Mouse (Mus musculus) adrenal gland, postnatal 14 days (tissue): ENCODE results near the gene Slit3. TPM values are rescaled to one million over a fixed set of nuclear protein-coding genes. Genes with fewer than 3 reads are reported as not detected.
A peak's percentile ranks its signal among the peaks of the same experiment; 100 is the strongest.

Experiments used
- DNase-seq: peaks from one replicate; pipeline ENCODE4 v3.0.0; 2021; ENCODE audit warnings: mixed read lengths
- total RNA-seq: library from RNA; stranded (reverse); gene quantifications from 2 replicates; pipeline ENCODE4 v1.2.3, GENCODE M21; 2021

The Slit3 gene
- total RNA-seq, 1 experiment from 2014 or later, result 43.7 TPM

DNA sequence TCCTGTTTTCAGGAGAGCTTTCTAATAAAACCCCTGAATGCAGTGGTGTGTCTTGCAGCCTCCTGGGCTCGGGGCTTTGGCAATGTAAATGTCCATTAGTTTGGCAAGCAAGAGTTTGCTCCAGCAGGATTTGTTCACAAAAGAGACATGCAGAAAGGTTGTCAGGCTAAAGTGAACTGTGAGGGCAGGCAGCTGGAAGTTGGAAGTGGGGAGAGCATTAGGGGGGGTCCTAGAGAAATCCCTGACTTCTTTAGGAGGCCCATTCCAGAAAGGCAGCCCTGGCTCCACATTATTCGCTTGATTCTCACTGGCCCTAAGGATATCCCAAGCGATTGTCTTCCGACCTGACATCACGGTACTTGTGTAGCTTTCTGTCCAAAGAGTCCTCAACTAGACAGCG, 285.5 kb downstream of the Slit3 start:
- DNase-seq, result no peak

DNA sequence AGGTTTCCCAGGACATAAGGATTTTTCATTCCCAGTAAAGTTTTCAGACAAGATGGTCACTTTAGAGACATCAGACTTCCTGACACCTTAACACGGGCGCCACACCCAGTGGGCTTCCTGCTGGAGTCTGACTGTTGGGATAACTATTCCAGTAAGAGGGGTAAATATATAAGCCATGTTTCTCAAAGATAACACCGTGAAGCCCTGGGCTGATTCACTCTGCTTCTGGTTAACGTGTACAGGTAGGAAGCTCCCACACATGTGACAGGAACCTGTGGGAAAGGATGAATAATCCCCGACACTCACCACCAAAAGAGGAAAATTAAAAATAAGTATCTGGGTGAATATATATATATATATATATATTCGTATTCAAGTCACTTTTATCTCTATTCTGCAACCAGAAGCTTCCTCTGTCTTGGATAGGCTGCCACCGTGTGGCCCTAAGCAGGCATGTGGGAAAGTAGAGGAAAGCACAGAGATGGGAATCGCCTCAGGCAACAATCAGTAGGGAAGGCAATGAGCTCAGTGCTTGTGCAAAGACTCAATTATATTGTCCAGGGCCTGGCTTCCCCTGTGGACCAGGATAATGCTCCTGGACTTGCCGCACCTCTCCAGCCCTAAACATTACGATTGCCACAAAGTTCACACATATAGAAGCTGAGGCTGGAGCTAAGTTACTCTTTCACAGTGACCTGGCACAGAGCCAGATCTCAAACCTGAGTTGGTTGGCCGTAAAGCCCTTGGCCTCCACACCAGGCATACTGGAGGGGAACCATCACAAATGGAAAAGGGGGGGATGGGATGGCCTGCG, 286.5 kb downstream of the Slit3 start:
- peak; percentile 81 for DNase-seq

DNA sequence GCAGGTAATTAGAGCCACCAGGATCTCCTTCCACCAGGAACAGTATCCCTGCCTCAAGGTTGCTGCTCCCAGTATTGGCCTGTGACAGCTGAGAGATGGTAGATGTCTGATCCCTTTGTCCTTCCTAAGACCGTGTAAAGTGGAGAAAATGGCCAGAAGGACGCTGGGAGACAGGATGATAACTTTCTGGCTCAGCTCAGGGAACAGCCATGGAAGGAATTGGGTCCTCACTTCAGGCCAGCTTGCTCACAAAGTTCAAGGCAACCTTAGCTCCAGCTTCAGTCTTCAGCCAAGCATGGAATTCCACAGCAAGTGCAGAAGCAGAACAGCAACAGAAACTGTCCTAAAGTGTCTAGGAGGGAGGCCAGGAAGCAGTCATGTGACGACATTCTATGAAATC, 289.4 kb downstream of the Slit3 start:
- peak; percentile 21 for DNase-seq

DNA sequence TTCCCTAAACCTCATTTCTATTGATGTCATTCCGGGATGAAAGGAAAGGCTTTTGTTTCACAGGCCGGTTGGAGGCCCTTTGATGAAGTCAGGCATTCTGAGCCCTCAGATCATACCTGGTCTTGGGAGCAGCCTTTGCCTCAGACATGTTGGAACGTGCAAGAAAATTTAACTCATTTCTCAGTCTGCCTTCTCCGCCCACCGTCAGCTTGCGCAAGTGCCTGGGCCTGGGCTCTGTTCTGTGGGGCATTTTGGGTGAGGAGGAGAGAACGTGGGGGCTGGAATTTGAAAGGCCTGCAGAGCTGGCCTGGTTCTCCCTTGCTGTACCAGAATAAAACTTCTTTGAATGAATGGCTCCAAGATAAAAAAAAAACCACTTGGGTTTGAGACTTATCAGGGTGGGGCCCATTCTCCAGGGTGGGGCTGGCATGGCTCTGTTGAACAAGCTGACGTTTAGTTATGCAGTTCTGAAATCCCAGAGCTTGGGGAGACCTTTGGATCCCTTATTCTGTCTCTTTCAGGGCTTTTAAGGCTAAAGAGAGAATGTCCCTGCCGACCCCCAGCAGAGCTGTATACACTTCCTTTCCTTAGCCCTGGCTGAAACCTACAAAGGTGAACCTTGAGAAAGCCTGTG, 294.9 kb downstream of the Slit3 start:
- DNase-seq, result no peak

DNA sequence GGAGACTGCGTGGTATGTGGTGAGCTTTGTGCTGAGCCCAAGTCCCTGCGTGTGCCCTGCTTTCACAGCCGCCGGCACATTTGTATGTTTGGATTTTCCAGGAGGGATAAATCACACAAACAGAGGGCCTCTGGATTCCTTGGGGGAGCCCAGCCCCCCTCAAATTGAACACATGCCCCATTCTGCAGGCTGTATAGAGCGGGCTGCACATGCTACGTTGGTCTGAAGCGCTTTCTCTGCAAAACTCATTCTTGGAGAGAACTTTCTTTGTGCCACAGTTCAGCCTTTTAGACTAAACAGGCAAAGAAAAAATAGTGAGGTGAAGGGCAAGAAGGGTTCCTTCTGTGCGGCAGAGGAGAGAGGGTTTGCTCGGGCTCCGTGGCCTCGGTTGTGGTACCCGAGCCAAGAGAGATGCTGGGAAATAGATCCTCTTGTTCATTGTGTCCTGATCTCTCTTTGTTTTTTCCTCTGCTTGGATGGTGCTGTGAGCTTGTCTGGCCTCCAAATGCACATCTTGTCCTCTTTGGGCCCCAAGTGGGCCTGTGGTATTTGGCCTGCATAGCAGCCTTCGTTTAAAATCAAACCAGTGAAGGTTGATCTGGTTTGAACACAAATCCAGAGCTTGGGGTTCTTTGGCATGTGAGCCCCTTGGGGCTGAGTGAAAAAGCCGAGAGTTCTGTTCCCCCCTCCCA, 295.5 kb downstream of the Slit3 start:
- DNase-seq, result no peak

DNA sequence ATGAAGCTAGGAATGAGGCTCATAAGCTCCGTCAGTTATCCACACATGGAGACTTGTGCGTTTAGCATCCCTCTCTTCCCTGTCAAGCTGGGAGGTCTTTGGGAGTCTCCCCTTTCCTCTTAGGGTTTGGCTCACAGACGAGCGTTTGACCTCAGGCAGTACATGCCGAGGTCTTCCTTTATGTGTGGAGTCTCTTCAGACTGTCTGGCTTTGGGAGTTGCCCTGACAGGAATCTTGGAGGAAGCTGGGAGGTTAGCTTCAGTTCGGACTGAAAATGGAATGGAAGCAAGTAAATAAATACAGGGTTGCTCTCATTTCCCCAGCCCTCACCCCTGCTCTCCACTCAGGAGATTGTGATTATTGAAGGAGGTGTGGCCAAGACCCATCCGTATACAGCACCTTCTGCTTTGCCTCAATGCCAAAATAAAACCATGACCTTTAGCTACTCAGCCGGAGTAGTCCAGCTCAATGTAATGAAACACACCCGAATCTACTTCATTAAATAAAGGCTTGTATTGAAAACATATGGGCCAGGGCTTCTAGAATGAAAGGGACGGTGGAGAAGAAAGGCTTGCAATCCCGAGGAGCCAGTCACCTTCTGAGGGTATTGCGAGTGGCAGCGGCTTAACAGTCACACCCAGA, 297.0 kb downstream of the Slit3 start:
- no peak for DNase-seq

DNA sequence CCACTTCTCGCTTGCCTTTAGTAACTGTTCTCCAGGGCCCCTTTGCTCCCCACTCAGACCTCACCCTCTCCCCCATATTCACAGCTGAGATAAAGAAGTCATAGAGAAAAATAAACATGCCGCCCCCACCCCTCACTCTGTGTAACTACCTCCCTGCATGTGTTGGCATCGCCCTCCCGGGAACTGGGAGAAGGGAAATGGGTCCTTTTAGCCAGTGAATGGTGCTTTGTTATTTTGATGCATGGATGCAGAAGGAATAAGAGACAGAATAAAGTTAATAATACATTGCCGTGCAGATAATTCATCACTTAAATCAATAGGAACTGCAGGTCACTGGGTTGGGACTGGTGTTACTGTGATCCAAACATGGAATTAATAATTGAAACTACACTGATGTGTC, 298.0 kb downstream of the Slit3 start:
- DNase-seq, result no peak

DNA sequence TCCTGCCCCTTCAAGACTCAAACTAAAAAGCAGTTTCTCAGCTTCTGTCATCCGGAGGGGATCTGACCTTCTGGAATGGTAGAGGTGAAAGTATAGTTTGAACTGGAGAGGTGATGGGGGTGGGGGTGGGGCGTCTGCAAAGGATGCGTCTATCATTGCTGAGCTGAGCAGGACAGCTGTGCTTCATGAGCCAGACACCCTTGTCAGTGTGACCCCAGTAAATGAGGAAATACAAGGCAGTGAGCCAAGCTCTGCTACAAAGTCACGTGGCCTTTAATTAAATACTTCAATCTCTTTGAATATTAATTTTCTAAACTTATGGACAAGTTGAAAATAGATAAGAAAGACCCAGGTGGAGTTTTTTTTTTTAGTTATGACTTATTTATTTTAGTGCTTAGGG, 300.7 kb downstream of the Slit3 start:
- no peak for DNase-seq

DNA sequence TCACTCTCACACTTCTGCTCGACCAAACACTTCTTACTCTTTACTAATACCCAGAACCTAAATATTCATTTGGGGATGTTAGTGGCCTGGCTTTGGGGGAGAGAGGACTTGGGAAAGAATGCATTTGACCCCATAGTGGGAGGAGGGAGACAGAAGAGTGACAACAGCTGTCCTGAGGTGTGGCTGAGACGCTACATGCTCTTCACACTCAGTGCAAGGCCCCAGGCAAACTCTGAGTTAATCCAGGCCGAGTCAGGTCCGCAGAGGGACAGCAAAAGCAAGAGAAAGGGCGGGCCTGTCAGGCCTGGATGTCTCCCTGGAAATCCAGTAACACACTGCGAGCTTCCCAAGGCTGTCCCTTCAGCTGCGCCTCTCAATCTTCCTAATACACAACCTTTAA, 307.0 kb downstream of the Slit3 start:
- DNase-seq, result no peak

DNA sequence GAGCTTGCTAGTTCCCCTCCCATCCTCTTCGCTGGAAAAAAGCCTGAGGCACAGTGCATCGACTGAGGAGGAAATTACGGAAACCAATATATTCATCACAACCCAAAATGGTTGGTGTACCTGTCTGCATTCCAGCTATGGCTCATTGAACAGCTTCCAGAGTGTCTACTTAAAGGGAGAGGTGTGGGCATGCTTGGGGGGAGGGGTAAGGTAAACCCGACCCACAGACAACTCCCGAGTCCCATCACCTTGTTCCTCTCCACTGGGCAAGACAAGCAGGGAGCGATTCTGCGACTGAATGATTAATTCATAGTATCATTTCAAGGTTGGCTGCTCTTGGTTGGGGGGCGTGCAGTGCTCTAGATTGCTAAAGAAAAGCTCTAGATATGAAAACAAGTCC, 310.1 kb downstream of the Slit3 start:
- no peak for DNase-seq

DNA sequence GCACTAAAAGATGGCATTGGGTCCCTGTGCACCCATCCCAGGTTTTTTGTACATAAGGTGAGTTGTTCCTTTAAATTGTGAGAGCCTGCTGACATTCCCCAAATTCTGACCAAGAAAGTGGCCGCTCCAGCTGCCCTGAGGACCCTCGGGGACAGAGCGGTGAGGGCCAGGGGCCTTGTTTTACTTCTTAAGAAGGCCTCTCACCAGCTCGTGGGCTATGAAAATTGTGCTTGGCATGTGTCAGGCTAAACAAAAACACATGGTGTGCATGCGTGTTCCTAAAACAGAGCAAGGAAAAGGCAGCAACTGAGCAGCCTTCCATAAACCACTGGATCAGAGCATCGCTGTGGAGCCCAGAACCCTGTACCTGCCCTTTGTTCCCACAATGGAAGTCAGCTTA, 316.5 kb downstream of the Slit3 start:
- no peak for DNase-seq

DNA sequence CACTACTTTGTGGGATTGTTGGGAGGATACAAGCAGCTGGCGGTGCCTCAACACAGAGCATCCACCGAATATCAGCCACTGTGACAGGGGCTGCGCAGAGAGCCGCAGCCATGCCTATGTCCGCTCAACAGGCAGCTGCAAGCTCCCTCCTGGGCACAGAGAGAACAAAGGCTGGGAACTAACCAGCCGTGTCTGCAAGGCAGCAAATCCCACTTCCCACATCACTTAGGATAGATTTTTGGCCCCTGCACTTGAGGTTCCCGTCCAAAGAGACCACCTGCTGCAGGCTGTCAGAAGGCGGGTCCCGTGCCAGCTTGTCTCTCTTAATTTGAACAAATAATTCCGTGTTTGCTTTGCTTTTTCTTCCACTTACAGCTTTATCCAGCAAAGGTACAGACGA, 319.2 kb downstream of the Slit3 start:
- no peak for DNase-seq

DNA sequence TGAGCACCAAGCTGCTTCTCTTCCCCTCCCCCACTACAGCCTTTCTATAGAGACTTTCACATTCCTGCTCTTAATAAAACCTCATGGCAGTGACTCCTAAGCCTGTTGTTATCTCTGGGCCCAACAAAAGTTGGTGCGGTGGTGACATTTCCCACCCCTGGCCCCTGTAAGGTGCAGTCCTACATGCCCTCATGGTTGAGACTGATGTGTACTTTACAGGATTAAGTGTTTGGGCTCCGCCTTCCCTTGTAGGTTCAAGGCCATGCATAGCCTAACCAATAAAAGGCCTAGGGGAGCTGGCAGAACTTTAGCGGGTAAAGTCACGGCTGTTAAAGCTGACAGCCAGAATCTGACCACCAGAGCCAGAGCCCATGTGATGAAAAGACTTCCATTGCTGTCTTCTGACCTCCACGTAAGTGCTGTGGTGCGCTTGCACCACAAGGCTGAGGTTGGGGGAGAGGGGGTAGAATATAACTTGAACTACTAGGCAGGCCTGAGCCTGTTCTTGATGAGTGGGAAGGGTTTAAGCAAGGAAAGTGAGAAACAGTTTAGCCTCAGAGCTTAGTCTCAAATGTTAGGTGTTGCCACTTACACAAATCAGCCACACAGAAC, 323.6 kb downstream of the Slit3 start:
- no peak for DNase-seq

DNA sequence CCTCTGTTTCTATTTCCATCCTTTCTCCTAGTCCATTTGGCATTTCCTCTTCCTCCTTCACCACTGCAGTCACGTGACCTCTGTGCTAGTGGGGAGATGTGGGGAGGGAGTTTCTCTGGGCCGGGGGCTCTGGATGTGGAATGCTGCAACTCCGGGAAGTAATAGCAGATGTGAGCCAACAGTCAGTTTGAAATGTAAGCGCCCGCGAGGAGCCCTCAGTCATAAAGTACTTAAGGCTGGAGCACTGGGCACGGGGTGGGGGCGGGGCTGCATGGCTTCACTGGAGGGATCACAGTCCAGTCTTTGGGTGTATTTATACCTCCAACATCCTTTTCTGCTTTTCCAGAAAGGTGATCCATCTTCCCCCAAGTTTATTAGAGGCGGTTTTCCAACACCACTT, 326.9 kb downstream of the Slit3 start:
- no peak for DNase-seq

DNA sequence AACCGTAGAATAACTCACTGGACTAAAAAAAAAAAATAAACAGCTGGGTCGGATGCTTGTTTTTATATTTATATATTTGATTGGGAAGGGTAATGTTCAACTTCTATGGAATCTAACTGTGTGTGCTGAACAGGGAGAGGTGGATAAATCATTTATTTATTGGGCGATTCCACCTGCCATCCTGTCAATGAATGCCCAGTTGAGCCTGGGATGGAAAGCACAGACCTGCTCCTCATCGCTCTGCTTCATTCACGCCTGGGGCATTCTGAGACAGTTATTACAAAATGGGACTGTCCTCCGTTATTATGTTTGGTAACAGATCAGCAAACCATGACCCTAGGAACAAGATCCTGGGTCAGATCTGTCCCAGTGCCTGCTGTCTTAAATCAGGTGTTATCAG, 328.2 kb downstream of the Slit3 start:
- DNase-seq, result no peak

DNA sequence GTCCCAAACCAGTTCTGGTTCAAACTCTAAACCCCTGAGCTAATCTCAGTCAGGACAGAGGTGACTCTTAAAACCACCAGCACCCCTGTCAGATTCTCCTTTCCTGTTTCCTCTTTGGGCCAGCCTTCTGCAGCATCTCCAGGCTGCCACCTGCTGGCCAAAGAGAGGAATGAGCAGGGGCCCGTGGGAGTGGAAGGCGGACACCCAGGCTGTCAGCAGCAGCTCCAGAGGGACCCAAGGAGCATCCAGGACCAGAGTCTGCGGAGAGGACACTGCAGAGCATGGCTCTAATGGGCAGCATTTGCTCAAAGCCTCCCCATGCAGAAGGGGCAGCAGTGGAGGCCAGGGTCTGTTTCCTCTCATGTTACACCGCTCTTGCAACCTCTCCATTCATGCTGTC, 330.6 kb downstream of the Slit3 start:
- DNase-seq, result peak; percentile 82

DNA sequence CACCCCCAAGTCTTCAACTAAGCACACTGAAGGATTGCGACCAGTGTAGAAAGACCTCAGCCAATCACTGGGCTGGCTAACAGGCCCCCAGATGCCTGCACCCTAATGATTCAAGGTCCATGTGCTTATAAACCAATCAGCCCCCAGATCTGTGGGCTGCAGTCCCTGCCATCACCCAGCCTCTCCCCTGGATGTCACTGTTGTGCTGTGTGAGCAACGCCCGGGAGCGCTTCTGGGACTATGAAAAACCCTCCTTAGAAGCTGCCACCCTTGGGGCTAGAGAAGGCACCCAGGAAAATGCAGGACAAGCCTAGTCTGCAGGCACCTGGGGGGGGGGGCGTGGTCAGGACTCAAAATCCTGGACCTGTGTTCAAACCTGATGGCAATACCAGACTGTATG, 331.4 kb downstream of the Slit3 start:
- peak; percentile 38 for DNase-seq

DNA sequence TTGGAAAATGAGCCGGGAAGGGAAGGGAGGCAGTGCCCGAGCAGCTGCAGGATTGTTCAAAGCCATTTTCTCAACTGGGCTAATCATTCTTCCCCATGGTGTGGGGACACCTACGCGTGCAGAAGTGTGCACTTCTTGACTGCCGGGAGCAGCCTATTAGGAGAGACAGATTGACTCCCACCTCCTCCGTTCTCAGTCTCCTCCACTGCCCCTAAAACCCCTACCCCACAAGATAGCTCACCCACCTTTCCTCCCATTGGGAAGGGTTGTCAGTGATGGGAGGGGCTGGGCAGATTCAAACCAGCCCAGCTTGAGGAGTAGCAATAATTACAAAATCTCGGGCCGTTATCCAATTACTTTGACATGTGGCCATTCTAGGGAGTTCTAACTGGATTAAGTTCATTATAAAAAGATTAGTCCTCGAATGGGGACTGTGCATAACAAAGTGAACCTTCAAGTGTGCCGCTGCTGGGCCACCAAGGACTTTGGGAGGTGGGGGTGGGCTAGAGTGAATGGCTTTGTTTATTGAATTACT, 333.2 kb downstream of the Slit3 start:
- peak; percentile 10 for DNase-seq

DNA sequence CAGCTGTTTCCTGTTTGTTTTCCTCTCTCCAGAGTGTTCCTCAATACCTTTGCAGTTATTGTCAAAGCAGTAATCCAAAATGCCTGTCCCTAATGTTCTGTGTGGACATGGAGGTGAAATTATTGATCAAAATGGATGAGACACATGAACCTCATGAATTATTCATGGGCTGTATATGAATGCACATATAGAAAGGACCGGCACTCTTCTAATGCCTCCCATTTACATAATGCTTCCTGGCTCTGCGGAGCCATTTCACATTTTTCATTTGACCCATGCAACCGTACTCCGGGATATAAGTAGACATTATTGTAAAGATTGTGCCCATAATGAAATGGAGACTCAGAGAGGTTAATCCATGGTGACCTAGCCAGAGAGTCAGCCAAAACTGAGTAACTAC, 333.8 kb downstream of the Slit3 start:
- no peak for DNase-seq

DNA sequence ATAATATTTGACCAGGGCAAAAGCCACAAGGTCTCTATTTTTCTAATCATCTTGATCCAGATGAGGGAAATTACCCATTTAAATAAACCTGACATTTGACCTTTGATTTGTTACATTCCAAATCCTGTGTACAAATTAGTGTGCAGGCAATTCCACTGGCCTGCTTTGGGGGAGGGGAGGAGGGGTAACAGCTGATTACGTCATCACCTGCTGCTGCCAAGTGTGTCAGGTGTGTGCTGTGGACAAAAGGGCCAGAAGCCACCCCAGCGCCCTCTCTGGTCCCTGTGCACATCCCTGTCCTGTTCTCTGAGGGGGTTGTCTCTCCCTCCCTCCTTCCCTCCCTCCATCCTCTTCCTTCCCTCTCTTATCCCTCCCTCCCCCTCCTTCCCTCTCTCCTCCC, 337.0 kb downstream of the Slit3 start:
- DNase-seq, result no peak

DNA sequence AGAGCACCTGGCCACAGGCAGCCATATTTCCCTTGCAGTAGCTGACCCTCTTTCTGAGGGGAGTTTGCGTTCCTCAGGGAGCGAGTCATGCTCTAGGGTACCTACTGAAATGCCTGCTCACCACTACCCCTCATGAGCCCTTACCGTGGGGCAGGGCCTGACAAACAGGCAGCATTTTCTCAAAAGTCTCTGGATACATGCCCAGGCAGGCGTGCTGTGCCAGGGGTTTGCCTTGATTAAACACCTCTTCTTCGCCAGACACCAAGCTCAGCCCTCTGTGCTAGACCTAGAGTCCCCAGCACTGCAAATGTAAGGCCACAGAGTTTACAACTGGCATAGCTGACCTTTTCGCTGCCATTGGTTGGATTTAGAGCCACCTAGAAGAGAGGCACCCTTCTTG, 345.7 kb downstream of the Slit3 start:
- DNase-seq, result no peak

DNA sequence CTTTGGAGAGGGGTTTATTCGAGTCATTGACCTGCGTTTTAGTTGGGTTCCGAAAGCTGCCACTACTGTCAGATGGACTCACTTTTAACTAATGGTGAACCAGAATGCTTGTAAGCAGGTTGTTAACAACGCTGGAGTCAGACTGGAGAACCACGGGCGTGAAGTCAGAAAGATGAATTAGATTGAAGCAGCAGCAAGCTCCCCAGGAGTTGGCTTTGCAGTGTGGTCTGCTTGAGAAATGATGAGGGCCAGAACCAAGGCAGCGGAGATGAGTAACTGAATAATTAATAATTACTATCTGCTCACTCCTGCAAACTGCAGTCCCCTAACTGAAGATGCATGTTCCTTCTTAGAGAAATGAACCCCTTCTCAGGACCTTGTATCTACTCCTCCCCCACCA, 347.8 kb downstream of the Slit3 start:
- no peak for DNase-seq
